Mouse (Mus musculus) cortical plate, adult 2 months (tissue): ENCODE data around the gene Rxfp3.

ENCODE experiments used
- CTCF ChIP-seq: fragments of 200-500 bp; IDR thresholded peaks from 2 replicates; pipeline ENCODE4 v1.5.1; 2011; ENCODE audit warnings: mild to moderate bottlenecking, control low read depth, low read length; ENCODE audit not compliant: insufficient read depth; ENCODE audit errors: extremely low read depth
- POLR2A ChIP-seq: fragments of 200-500 bp; IDR thresholded peaks from 2 replicates; pipeline ENCODE4 v1.6.1; 2011; ENCODE audit warnings: mild to moderate bottlenecking, low read length, control low read depth; ENCODE audit not compliant: insufficient read depth; ENCODE audit errors: extremely low read depth

- TF ChIP-seq CTCF (no peak), POLR2A (no peak)
These were observed 7.6 kb downstream of the Rxfp3 start for GRCm38 (mm10) chr15:11030188-11030587.
